Mouse (Mus musculus) hindbrain, embryonic 13.5 days (tissue): ENCODE results near the gene Tenm2. TPM values are rescaled to one million over a fixed set of nuclear protein-coding genes. Genes with fewer than 3 reads are reported as not detected.

Experiments
- ATAC-seq: fragments of 200-750 bp; cut with Nextera tagmentation; 2 replicates; pipeline ENCODE4 v1.8.0; 2017; ENCODE audit warnings: moderate TSS enrichment; ENCODE audit not compliant: low FRiP score
- H3K27ac ChIP-seq: fragments of 300-500 bp; sonication (generic); 2 replicates; pipeline ENCODE4 v1.5.1; 2015; ENCODE audit warnings: inconsistent platforms, mild to moderate bottlenecking, moderate library complexity
- H3K27me3 ChIP-seq: fragments of 300-500 bp; sonication (generic); 2 replicates; pipeline ENCODE4 v1.6.1; 2015; ENCODE audit warnings: mild to moderate bottlenecking, inconsistent platforms
- H3K36me3 ChIP-seq: fragments of 300-500 bp; sonication (generic); 2 replicates; pipeline ENCODE4 v1.6.1; 2015; ENCODE audit warnings: mild to moderate bottlenecking, inconsistent platforms
- H3K4me1 ChIP-seq: fragments of 300-500 bp; sonication (generic); replicated peaks from 2 replicates; pipeline ENCODE4 v1.6.1; 2015; ENCODE audit warnings: inconsistent platforms
- H3K4me2 ChIP-seq: fragments of 300-500 bp; sonication (generic); 2 replicates; pipeline ENCODE4 v1.6.1; 2015; ENCODE audit warnings: inconsistent platforms, mild to moderate bottlenecking, moderate library complexity
- H3K4me3 ChIP-seq: fragments of 300-500 bp; sonication (generic); 2 replicates; pipeline ENCODE4 v1.5.1; 2015; ENCODE audit warnings: mild to moderate bottlenecking, inconsistent platforms
- H3K9ac ChIP-seq: fragments of 300-500 bp; sonication (generic); 2 replicates; pipeline ENCODE4 v1.6.1; 2015; ENCODE audit warnings: mild to moderate bottlenecking, inconsistent platforms
- H3K9me3 ChIP-seq: fragments of 300-500 bp; sonication (generic); 2 replicates; pipeline ENCODE4 v1.6.1; 2016; ENCODE audit warnings: inconsistent platforms
- whole genome bisulfite sequencing: fragments of 180-500 bp; shearing (Covaris S2); methylation state at CpG from one replicate; pipeline ENCODE4 v1.1.7; 2015; 5-methylcytosine and 5-hydroxymethylcytosine counted together
- polyA plus RNA-seq: library from polyadenylated mRNA; unstranded; fragments of >200 nt; fragmentation: Nextera tagmentation; extraction: Ambion mirVana; gene quantifications from 2 replicates; pipeline ENCODE4 v1.2.1, GENCODE M21; 2015

Gene Tenm2
- polyA plus RNA-seq, 1 experiment from 2014 or later, result 29.4 TPM

GRCm38 (mm10) chr11:35970806-35971705, 1264.7 kb downstream of the Tenm2 start:
- ATAC-seq, result no peak
- H3K36me3 ChIP-seq, result 0 out of 2 replicates have a peak, but pooled peaks cover 4% of the 10 kb centered on the region
- H3K4me2 ChIP-seq, result no peak overlapping the region
- no peaks in the 10 kb centered on the region for H3K9me3 ChIP-seq
- peaks cover 28% of the 10 kb centered on the region for H3K4me1 ChIP-seq
- H3K27ac ChIP-seq, result no peak overlapping the region
- 90% methylated on average over 19 of the region's 19 CpGs for WGBS
- H3K9ac ChIP-seq, result no peak overlapping the region
- H3K4me3 ChIP-seq, result no peak overlapping the region
- no peaks in the 10 kb centered on the region for H3K27me3 ChIP-seq

GRCm38 (mm10) chr11:35968291-35968690, 1267.5 kb downstream of the Tenm2 start:
- 94% methylated on average over 10 of the region's 10 CpGs for WGBS
- no peak overlapping the region for H3K9ac ChIP-seq

GRCm38 (mm10) chr11:35963981-35964549, 1271.7 kb downstream of the Tenm2 start:
- Histone ChIP-seq H3K9ac (no peak overlapping the region; the same call in 1 of the 2 replicates), H3K36me3 (0 out of 2 replicates have a peak, but pooled peaks cover 4% of the 10 kb centered on the region), H3K4me3 (no peak overlapping the region), H3K9me3 (no peaks in the 10 kb centered on the region), H3K4me1 (peaks cover 13% of the 10 kb centered on the region), H3K4me2 (no peak overlapping the region), H3K27ac (no peak overlapping the region), H3K27me3 (no peaks in the 10 kb centered on the region)
- no peak for ATAC-seq
- WGBS, result 82% methylated on average over 9 of the region's 9 CpGs

More at GRCm38 (mm10) chr11:35968291-35968690, 1267.5 kb downstream of the Tenm2 start:
- Histone ChIP-seq H3K27me3 (no peaks in the 10 kb centered on the region), H3K4me2 (no peak overlapping the region), H3K9me3 (no peaks in the 10 kb centered on the region), H3K4me3 (no peak overlapping the region), H3K27ac (no peak overlapping the region), H3K36me3 (0 out of 2 replicates have a peak, but pooled peaks cover 4% of the 10 kb centered on the region), H3K4me1 (peaks cover 25% of the 10 kb centered on the region)
- no peak for ATAC-seq

GRCm38 (mm10) chr11:35963554-35963953, 1272.2 kb downstream of the Tenm2 start:
- no peaks in the 10 kb centered on the region for H3K9me3 ChIP-seq
- no peak overlapping the region for H3K4me2 ChIP-seq
- H3K4me1 ChIP-seq, result peaks cover 13% of the 10 kb centered on the region
- no peak overlapping the region for H3K9ac ChIP-seq
- 68% methylated on average over 2 of the region's 2 CpGs for WGBS
- H3K4me3 ChIP-seq, result no peak overlapping the region
- 0 out of 2 replicates have a peak, but pooled peaks cover 4% of the 10 kb centered on the region for H3K36me3 ChIP-seq
- no peak for ATAC-seq
- H3K27me3 ChIP-seq, result no peaks in the 10 kb centered on the region
- no peak overlapping the region for H3K27ac ChIP-seq

- H3K9ac ChIP-seq, result no peak overlapping the region
- no peaks in the 10 kb centered on the region for H3K27me3 ChIP-seq
- no peak for ATAC-seq
- H3K27ac ChIP-seq, result no peak overlapping the region
- no peaks in the 10 kb centered on the region for H3K9me3 ChIP-seq
- no peaks in the 10 kb centered on the region for H3K36me3 ChIP-seq
- no peak overlapping the region for H3K4me2 ChIP-seq
- no peak overlapping the region for H3K4me3 ChIP-seq
- WGBS, result 98% methylated on average over 2 of the region's 2 CpGs
- peaks cover 17% of the 10 kb centered on the region for H3K4me1 ChIP-seq
These were observed 1273.3 kb downstream of the Tenm2 start for GRCm38 (mm10) chr11:35962431-35962830.

GRCm38 (mm10) chr11:35959270-35959669, 1276.5 kb downstream of the Tenm2 start:
- Histone ChIP-seq H3K4me2 (no peak overlapping the region), H3K27me3 (no peaks in the 10 kb centered on the region), H3K4me1 (peaks cover 23% of the 10 kb centered on the region), H3K27ac (no peak overlapping the region), H3K36me3 (no peaks in the 10 kb centered on the region), H3K9ac (no peak overlapping the region), H3K9me3 (no peaks in the 10 kb centered on the region), H3K4me3 (no peak overlapping the region)
- WGBS, result 92% methylated on average over 3 of the region's 3 CpGs
- no peak for ATAC-seq
